Mouse (Mus musculus) effector memory CD4-positive, alpha-beta T cell, adult 7 months (primary cell): Measurements from ENCODE around the gene Zfp296. TPM values are rescaled to one million over a fixed set of nuclear protein-coding genes. Genes with fewer than 3 reads are reported as not detected.

ENCODE experiments used
- polyA plus RNA-seq: library from polyadenylated mRNA; unstranded; fragments of 100-300 nt; shearing (Covaris generic); gene quantifications from one replicate; pipeline ENCODE4 v1.2.1, GENCODE M21; 2017

The Zfp296 gene
- 1.8 TPM for polyA plus RNA-seq

DNA sequence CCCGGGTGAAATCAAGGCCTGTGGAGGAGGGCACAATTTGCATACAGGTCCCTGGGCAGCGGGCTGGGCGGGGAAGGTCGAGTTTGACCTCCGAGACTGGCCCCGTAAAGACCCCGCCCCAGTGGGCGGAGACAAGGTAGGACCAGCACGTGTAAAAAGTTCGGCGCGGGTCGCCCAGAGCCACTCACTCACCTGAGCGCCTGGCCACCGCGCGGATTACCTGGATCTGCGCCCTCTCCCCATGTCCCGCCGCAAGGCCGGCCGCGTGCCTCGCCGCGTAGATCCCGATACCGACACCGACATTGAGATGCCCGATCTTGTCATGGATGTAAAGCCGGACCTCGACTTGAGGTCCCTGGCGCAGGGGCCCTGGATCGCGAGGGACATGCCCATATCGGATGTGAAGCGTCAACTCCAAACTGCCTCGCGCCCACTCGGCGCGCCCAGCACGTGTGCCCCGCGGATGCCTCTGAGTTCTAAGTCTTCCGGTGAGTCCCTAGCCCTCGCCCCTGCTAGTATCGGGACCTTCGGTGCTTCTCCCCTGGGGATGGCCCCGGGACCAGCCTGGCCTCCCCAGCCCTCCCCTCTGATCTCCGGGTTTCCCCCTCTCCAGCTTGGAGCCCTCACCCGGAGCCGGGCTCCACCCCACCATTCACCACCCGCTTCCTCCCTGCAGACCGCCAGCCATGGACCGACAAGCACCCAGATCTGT lies at the start of gene Zfp296, which contains the start of gene Gemin7:
Gene Zfp296 (plus strand): TSS at position 147 of the 712 bp plus-strand sequence.
Gene Gemin7 (minus strand): TSS at position 455 of the 712 bp plus-strand sequence.

GRCm38 (mm10) chr7:19562643-19563410 lies 14.3 kb upstream of the Zfp296 start, which contains the start of gene Ppp1r37:
Ppp1r37 (minus strand) TSS chr7:19563076.

DNA sequence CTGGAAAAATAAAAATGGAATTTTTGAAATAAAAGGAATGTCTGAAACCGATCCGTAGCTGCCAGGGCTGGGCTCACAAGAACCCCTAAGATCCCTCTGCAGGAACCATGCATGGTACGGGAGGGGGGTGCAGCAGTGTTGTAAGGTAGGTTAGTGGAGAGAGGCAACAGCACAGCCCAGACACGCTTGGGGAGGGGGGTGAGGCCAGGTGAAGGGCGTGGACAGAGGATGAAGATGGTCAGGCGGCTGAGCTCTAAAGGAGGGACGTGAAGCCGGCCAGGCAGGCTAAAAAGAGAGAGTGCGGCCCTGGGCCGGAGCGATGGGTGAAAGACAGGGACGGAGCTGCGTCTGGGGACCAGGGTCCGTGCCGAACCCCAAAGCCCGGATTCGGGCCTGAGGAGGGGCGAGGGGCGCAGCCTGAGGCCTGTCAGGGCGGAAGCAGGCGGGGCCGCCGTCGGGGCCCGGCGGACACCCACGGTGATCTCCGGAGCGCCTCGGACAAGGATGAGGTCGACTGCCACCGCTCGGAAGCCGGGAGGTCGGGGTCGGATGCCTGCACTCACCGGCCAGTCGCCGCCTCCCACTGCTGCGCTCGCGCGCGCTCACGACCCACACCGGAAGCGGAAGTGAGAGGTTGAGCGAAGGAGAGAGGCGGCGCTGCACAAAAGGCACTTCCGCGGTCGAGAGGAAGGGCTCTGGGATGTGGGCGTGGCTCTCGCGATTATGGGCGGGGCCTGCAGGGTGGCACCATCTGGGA lies 26.9 kb downstream of the Zfp296 start, which contains the start of gene Clasrp:
Gene Clasrp (minus strand): TSS at position 638 of the 757 bp plus-strand sequence.

DNA sequence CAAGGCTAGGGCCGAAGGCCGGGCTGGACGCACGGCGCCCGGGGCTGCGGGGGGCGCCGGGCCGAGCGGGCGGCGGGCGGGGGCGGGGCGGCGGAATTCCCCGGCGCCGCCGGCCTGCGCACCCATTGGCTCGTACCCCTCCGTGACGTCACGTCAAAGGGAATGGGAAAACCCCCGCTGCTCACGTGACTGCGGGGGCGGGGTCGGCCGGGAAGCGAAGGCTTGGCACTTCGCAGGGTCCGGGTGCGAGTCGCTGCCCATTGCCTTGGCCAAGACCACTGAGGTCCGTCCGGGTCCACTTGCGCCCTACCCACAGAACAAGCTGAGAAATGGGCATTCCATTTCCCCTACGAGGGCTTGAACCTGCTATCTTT lies 52.3 kb downstream of the Zfp296 start, which contains the start of gene Relb:
Gene Relb (minus strand): TSS at position 78 of the 374 bp plus-strand sequence.

Other genes with a start within 250 kb of the Zfp296 start
- 64.9 TPM for gene Ercc1, start 232.5 kb upstream of the Zfp296 start, polyA plus RNA-seq
- gene Cd3eap, start 217.8 kb upstream of the Zfp296 start, polyA plus RNA-seq = 5.2 TPM
- gene Ppp1r13l, start 217.5 kb upstream of the Zfp296 start, polyA plus RNA-seq = 0.84 TPM
- gene Ercc2, start 195.3 kb upstream of the Zfp296 start, polyA plus RNA-seq = 8.5 TPM
- gene Klc3, start 173.2 kb upstream of the Zfp296 start, polyA plus RNA-seq = 4.7 TPM
- 0.18 TPM for gene Ckm, start 172.5 kb upstream of the Zfp296 start, polyA plus RNA-seq
- 6.2 TPM for gene Mark4, start 118.5 kb upstream of the Zfp296 start, polyA plus RNA-seq
- gene Exoc3l2, start 114.0 kb upstream of the Zfp296 start, polyA plus RNA-seq = not detected
- gene Bloc1s3, start 68.9 kb upstream of the Zfp296 start, polyA plus RNA-seq = 3.8 TPM
- 48.8 TPM for gene Trappc6a, start 68.9 kb upstream of the Zfp296 start, polyA plus RNA-seq
- gene Nkpd1, start 59.4 kb upstream of the Zfp296 start, polyA plus RNA-seq = not detected
- 15.6 TPM for gene Ppp1r37, start 14.2 kb upstream of the Zfp296 start, polyA plus RNA-seq
- 105 TPM for gene Gemin7, start 308 bp downstream of the Zfp296 start, polyA plus RNA-seq
- 49.4 TPM for gene Clasrp, start 27.2 kb downstream of the Zfp296 start, polyA plus RNA-seq
- 249 TPM for gene Relb, start 52.2 kb downstream of the Zfp296 start, polyA plus RNA-seq
- gene Clptm1, start 87.7 kb downstream of the Zfp296 start, polyA plus RNA-seq = 121 TPM
- gene Apoc2, start 100.7 kb downstream of the Zfp296 start, polyA plus RNA-seq = not detected
- gene Gm44805, start 104.1 kb downstream of the Zfp296 start, polyA plus RNA-seq = not detected
- 0.18 TPM for gene Apoc4, start 104.2 kb downstream of the Zfp296 start, polyA plus RNA-seq
- gene Apoc1, start 115.4 kb downstream of the Zfp296 start, polyA plus RNA-seq = not detected
- 1.3 TPM for gene Apoe, start 121.9 kb downstream of the Zfp296 start, polyA plus RNA-seq
- gene Tomm40, start 138.2 kb downstream of the Zfp296 start, polyA plus RNA-seq = 63.8 TPM
- gene Nectin2, start 173.2 kb downstream of the Zfp296 start, polyA plus RNA-seq = not detected
- 0.65 TPM for gene Bcam, start 193.7 kb downstream of the Zfp296 start, polyA plus RNA-seq
- not detected for gene Cblc, start 219.5 kb downstream of the Zfp296 start, polyA plus RNA-seq
- 199 TPM for gene Bcl3, start 245.5 kb downstream of the Zfp296 start, polyA plus RNA-seq